Mouse (Mus musculus): ENCODE results near the gene Apopt1. TPM values are rescaled to one million over a fixed set of nuclear protein-coding genes. Genes with fewer than 3 reads are reported as not detected.
A peak's percentile ranks its signal among the peaks of the same experiment; 100 is the strongest.

Apopt1 gene
- polyA plus RNA-seq, 1 experiment from 2014 or later = 57.8 TPM

- Histone ChIP-seq H3K27ac (peak overlapping the region; percentile 65; the same call in 1 of the 2 replicates), H3K9ac (ENCODE audit: low read depth, low read length) (no peak overlapping the region), H3K27me3 (ENCODE audit: insufficient read depth, low read length) (no peaks in the 10 kb centered on the region), H3K36me3 (ENCODE audit: insufficient read depth, low read length) (no peaks in the 10 kb centered on the region), H3K4me2 (ENCODE audit: low read length) (peak overlapping the region; percentile 5; the same call in 1 of the 2 replicates), H3K4me3 (replicated peaks; ENCODE audit: low read depth, low read length) (no peak overlapping the region), H3K4me1 (replicated peaks; ENCODE audit: insufficient read depth, low read length) (peaks cover 3% of the 10 kb centered on the region; the same call in 1 of the 2 replicates), H3K9me3 (replicated peaks; ENCODE audit: low read length) (no peaks in the 10 kb centered on the region)
- 54% methylated on average over 11 of the region's 11 CpGs for WGBS
- no peak for TF ChIP-seq CTCF (IDR thresholded peaks at IDR 0.05; ENCODE audit: low read depth)
- DNase-seq (ENCODE audit: low spot score) = no peak
- ATAC-seq (replicated peaks; ENCODE audit: low FRiP score, low read depth) = no peak
Observed at GRCm38 (mm10) chr12:111743981-111744423, 30.9 kb downstream of the Apopt1 start.

GRCm38 (mm10) chr12:111745274-111745673 lies 32.2 kb downstream of the Apopt1 start:
- Histone ChIP-seq H3K9me3 (replicated peaks; ENCODE audit: low read length) (no peaks in the 10 kb centered on the region), H3K4me2 (ENCODE audit: low read length) (no peak overlapping the region), H3K27ac (0 out of 2 replicates have a peak overlapping the region, but pooled peaks have one; percentile 66), H3K36me3 (ENCODE audit: insufficient read depth, low read length) (no peaks in the 10 kb centered on the region), H3K9ac (ENCODE audit: low read depth, low read length) (no peak overlapping the region), H3K27me3 (ENCODE audit: insufficient read depth, low read length) (no peaks in the 10 kb centered on the region), H3K4me1 (replicated peaks; ENCODE audit: insufficient read depth, low read length) (peaks cover 3% of the 10 kb centered on the region; the same call in 1 of the 2 replicates), H3K4me3 (replicated peaks; ENCODE audit: low read depth, low read length) (no peak overlapping the region)
- no peak for TF ChIP-seq CTCF (IDR thresholded peaks at IDR 0.05; ENCODE audit: low read depth)
- DNase-seq (ENCODE audit: low spot score) = no peak
- WGBS = 63% methylated on average over 6 of the region's 6 CpGs
- ATAC-seq (replicated peaks; ENCODE audit: low FRiP score, low read depth) = no peak

GRCm38 (mm10) chr12:111746091-111746490 lies 33.0 kb downstream of the Apopt1 start:
- peak; percentile 91 for DNase-seq (ENCODE audit: low spot score)
- Histone ChIP-seq H3K27me3 (ENCODE audit: insufficient read depth, low read length) (no peaks in the 10 kb centered on the region), H3K4me1 (replicated peaks; ENCODE audit: insufficient read depth, low read length) (peaks cover 3% of the 10 kb centered on the region; the same call in 1 of the 2 replicates), H3K9ac (ENCODE audit: low read depth, low read length) (no peak overlapping the region), H3K4me3 (replicated peaks; ENCODE audit: low read depth, low read length) (no peak overlapping the region), H3K36me3 (ENCODE audit: insufficient read depth, low read length) (no peaks in the 10 kb centered on the region), H3K4me2 (ENCODE audit: low read length) (peak overlapping the region; percentile 18; the same call in 1 of the 2 replicates), H3K27ac (peak overlapping the region; percentile 66), H3K9me3 (replicated peaks; ENCODE audit: low read length) (no peaks in the 10 kb centered on the region)
- TF ChIP-seq CTCF (IDR thresholded peaks at IDR 0.05; ENCODE audit: low read depth) = no peak
- ATAC-seq (replicated peaks; ENCODE audit: low FRiP score, low read depth) = no peak; the same call in 1 of the 2 replicates
- 50% methylated on average over 5 of the region's 5 CpGs for WGBS

GRCm38 (mm10) chr12:111747421-111747820 lies 34.4 kb downstream of the Apopt1 start:
- Histone ChIP-seq H3K9me3 (replicated peaks; ENCODE audit: low read length) (no peaks in the 10 kb centered on the region), H3K4me3 (replicated peaks; ENCODE audit: low read depth, low read length) (no peak overlapping the region), H3K27ac (no peak overlapping the region), H3K9ac (ENCODE audit: low read depth, low read length) (no peak overlapping the region), H3K27me3 (ENCODE audit: insufficient read depth, low read length) (no peaks in the 10 kb centered on the region), H3K4me1 (replicated peaks; ENCODE audit: insufficient read depth, low read length) (peaks cover 3% of the 10 kb centered on the region; the same call in 1 of the 2 replicates), H3K36me3 (ENCODE audit: insufficient read depth, low read length) (no peaks in the 10 kb centered on the region), H3K4me2 (ENCODE audit: low read length) (no peak overlapping the region)
- 77% methylated on average over 7 of the region's 7 CpGs for WGBS
- no peak for TF ChIP-seq CTCF (IDR thresholded peaks at IDR 0.05; ENCODE audit: low read depth)
- DNase-seq (ENCODE audit: low spot score) (no peak), ATAC-seq (replicated peaks; ENCODE audit: low FRiP score, low read depth) (no peak)

GRCm38 (mm10) chr12:111750739-111751138 lies 37.7 kb downstream of the Apopt1 start:
- Histone ChIP-seq H3K9ac (ENCODE audit: low read depth, low read length) (no peak overlapping the region), H3K9me3 (replicated peaks; ENCODE audit: low read length) (no peaks in the 10 kb centered on the region), H3K36me3 (ENCODE audit: insufficient read depth, low read length) (no peaks in the 10 kb centered on the region), H3K27me3 (ENCODE audit: insufficient read depth, low read length) (no peaks in the 10 kb centered on the region), H3K4me3 (replicated peaks; ENCODE audit: low read depth, low read length) (no peak overlapping the region), H3K27ac (no peak overlapping the region), H3K4me1 (replicated peaks; ENCODE audit: insufficient read depth, low read length) (no peaks in the 10 kb centered on the region; the same call in 1 of the 2 replicates), H3K4me2 (ENCODE audit: low read length) (no peak overlapping the region)
- no peak for ATAC-seq (replicated peaks; ENCODE audit: low FRiP score, low read depth)
- WGBS = 99% methylated on average over 3 of the region's 3 CpGs
- no peak for DNase-seq (ENCODE audit: low spot score)
- no peak for TF ChIP-seq CTCF (IDR thresholded peaks at IDR 0.05; ENCODE audit: low read depth)

GRCm38 (mm10) chr12:111752491-111752890 lies 39.4 kb downstream of the Apopt1 start:
- no peak for TF ChIP-seq CTCF (IDR thresholded peaks at IDR 0.05; ENCODE audit: low read depth)
- WGBS = 86% methylated on average over 6 of the region's 6 CpGs

More at GRCm38 (mm10) chr12:111752491-111752890, 39.4 kb downstream of the Apopt1 start:
- no peak overlapping the region for H3K4me2 ChIP-seq (ENCODE audit: low read length)
- no peaks in the 10 kb centered on the region for H3K4me1 ChIP-seq (replicated peaks; ENCODE audit: insufficient read depth, low read length)
- H3K9me3 ChIP-seq (replicated peaks; ENCODE audit: low read length) = no peaks in the 10 kb centered on the region
- no peak overlapping the region for H3K9ac ChIP-seq (ENCODE audit: low read depth, low read length)
- ATAC-seq (replicated peaks; ENCODE audit: low FRiP score, low read depth) (no peak), DNase-seq (ENCODE audit: low spot score) (no peak)
- H3K27ac ChIP-seq = no peak overlapping the region
- no peaks in the 10 kb centered on the region for H3K36me3 ChIP-seq (ENCODE audit: insufficient read depth, low read length)
- no peak overlapping the region for H3K4me3 ChIP-seq (replicated peaks; ENCODE audit: low read depth, low read length)
- no peaks in the 10 kb centered on the region for H3K27me3 ChIP-seq (ENCODE audit: insufficient read depth, low read length)

All from kidney, postnatal 0 days (tissue).